Mouse (Mus musculus) kidney, embryonic 15.5 days (tissue): ENCODE data around the gene Slc5a6. TPM values are rescaled to one million over a fixed set of nuclear protein-coding genes. Genes with fewer than 3 reads are reported as not detected.
A peak's percentile ranks its signal among the peaks of the same experiment; 100 is the strongest.

Experiments
- ATAC-seq: fragments of 200-750 bp; cut with Nextera tagmentation; replicated peaks from 2 replicates; pipeline ENCODE4 v1.8.0; 2017; ENCODE audit warnings: moderate TSS enrichment; ENCODE audit not compliant: low FRiP score
- H3K27ac ChIP-seq: fragments of 300-500 bp; sonication (generic); 2 replicates; pipeline ENCODE4 v1.5.1; 2015; ENCODE audit warnings: mild to moderate bottlenecking, inconsistent platforms
- H3K27me3 ChIP-seq: fragments of 300-500 bp; sonication (generic); 2 replicates; pipeline ENCODE4 v1.6.1; 2015; ENCODE audit warnings: inconsistent platforms
- H3K36me3 ChIP-seq: fragments of 300-500 bp; sonication (generic); 2 replicates; pipeline ENCODE4 v1.6.1; 2015; ENCODE audit warnings: inconsistent platforms
- H3K4me1 ChIP-seq: fragments of 300-500 bp; sonication (generic); 2 replicates; pipeline ENCODE4 v1.6.1; 2015; ENCODE audit warnings: inconsistent platforms
- H3K4me2 ChIP-seq: fragments of 300-500 bp; sonication (generic); 2 replicates; pipeline ENCODE4 v1.6.1; 2015; ENCODE audit warnings: moderate library complexity, mild to moderate bottlenecking, inconsistent platforms
- H3K4me3 ChIP-seq: fragments of 300-500 bp; sonication (generic); replicated peaks from 2 replicates; pipeline ENCODE4 v1.5.1; 2015; ENCODE audit warnings: mild to moderate bottlenecking, inconsistent platforms
- H3K9ac ChIP-seq: fragments of 300-500 bp; sonication (generic); 2 replicates; pipeline ENCODE4 v1.6.1; 2015; ENCODE audit warnings: mild to moderate bottlenecking, inconsistent platforms
- H3K9me3 ChIP-seq: fragments of 300-500 bp; sonication (generic); replicated peaks from 2 replicates; pipeline ENCODE4 v1.6.1; 2016; ENCODE audit warnings: inconsistent platforms
- WGBS: fragments of 180-500 bp; shearing (Covaris S2); methylation state at CpG from one replicate; pipeline ENCODE4 v1.1.7; 2015; ENCODE audit warnings: mixed read lengths; 5-methylcytosine and 5-hydroxymethylcytosine counted together
- polyA plus RNA-seq: library from polyadenylated mRNA; unstranded; fragments of >200 nt; fragmentation: Nextera tagmentation; extraction: Ambion mirVana; gene quantifications from 2 replicates; pipeline ENCODE4 v1.2.1, GENCODE M21; 2015

Gene Slc5a6
- 10.4 and 11.8 TPM in 2 replicates for polyA plus RNA-seq

DNA sequence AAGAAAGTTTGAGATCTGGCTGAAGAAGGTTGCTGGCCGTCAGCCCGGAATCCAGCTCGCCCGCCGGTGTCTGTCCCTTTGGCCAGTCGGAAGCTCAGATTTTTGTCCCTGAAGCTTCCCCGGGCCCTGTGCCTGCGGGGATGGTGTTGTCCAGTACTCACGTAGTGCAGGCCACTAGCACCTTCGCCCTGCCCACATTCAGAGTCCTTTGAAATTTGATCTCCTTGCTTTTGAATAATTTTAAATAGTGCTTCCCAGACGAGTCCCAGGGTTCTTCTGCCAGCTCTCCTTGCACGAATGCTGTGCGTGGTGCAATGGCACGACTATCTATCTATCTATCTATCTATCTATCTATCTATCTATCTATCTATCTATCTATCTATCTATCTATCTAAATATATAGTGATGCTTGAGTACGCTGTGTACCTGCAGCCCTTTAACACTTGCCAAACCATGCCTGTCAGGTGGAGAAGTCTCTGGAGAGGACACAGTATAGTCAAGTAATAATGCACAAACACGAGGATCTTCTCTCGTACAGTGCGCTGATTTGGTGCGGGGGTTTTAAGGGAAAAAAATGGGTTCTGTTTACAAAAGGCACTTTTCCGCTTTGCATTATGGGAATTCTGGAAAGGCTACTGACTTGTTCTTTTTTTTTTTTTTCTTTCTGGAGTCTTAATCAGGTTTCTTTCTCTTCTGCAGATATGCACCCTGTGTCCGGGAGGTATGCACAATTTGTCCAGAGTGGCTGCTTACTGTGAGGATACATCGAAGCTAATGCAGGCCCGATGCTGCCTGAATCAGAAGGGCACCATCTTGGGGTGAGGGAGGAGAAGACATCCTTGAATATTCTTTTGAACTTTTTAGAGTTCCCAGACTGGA lies at the start of gene Slc5a6:
Gene Slc5a6 (minus strand): TSS at position 162 of the 879 bp plus-strand sequence.
- peaks cover 20% of the 10 kb centered on the region for H3K4me1 ChIP-seq
- H3K9me3 ChIP-seq = no peaks in the 10 kb centered on the region
- H3K4me3 ChIP-seq = peak within 1 kb of the TSS; percentile 76
- H3K36me3 ChIP-seq = peaks cover 17% of the 10 kb centered on the region
- peak within 1 kb of the TSS; percentile 78 for H3K9ac ChIP-seq
- no peaks in the 10 kb centered on the region for H3K27me3 ChIP-seq
- peak; percentile 47 for ATAC-seq
- H3K27ac ChIP-seq = peak within 1 kb of the TSS; percentile 98
- peak within 1 kb of the TSS; percentile 88 for H3K4me2 ChIP-seq
- WGBS = under 1% methylated on average over 23 of the region's 23 CpGs

DNA sequence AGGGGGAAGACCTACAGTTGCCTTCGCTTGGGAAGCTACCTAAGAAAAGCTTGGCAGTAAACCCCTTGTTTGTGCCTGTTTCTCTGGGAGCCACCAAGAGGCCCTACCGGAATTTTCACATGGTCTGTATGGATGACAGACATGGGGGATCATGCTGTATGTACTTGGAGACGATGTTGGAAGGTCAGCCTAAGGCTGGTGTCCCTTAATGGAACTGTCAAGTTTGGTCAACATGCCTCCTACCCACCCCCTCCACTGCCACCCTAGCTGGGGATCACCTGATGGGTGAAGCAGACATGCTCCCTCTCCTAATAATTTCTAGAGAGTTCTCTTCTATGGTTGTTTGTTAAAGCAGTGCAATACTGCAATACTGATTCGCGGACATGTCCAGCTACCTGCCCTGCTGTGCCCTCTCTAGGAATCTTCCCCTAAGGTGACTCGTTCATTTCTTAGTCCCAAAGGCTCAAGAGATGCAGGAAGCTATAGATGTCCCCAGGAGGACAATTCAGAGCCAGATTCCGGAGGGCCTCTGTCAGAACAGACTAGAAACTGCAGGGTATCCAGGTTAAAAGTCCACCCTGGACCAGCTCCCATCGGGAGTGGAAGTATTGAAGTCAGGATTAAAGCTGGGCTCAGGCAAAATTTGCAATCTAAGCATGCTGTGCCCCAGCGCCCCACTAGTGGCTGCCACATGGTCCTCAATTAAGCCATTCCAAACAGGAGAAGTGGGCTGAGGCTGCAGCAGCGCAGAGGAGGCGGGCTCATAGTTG lies 47.2 kb upstream of the Slc5a6 start:
- ATAC-seq = no peak
- 24% methylated on average over 11 of the region's 11 CpGs for WGBS
- Histone ChIP-seq H3K4me2 (peak overlapping the region; percentile 76), H3K27me3 (peaks cover 87% of the 10 kb centered on the region), H3K4me1 (peaks cover 36% of the 10 kb centered on the region), H3K4me3 (peak overlapping the region; percentile 44), H3K9ac (no peak overlapping the region), H3K27ac (no peak overlapping the region), H3K36me3 (no peaks in the 10 kb centered on the region), H3K9me3 (no peaks in the 10 kb centered on the region)

DNA sequence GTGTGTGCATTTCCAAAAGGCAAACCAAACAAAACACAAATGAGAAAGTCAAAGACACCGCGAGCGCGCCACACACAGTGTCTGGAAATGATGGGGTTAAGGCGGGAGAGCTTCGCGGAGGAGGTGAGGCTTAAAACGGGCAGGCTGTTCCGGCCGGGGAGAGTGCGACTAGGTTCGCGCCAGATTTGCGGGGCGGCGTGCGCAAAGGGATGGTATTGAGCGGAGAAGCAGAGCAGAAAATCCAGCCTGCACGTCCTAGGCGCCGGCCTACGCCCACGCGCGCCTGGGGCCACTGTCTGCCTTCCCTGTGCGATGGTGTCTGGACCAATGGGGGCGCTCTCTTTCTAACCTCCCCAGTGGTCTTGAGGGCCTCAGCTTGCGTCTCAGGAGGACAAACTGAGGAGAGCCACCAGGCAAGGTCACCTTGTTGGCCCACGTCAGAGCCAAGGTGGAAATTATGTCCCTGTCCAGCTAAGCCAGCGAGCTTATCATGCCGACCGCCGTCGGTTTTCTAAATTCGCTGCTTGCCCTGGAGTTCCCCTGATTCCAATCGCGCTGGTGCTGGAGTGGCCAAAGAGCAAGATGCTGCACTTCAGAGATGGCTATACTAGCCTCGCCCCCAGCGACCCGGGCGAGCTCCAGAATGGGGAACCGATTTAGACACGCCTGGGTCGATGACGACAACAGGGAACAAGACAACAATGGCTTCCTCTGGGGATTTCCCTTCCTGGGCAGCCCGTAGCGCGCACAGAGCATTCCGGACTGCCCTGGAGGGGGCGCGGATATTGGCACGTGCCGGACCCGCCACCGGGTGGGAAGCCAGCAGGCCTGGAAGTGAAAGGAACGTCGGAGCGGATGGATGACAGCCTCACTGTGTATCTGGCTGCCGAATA lies 46.3 kb upstream of the Slc5a6 start:
- WGBS = under 1% methylated on average over 59 of the region's 59 CpGs
- Histone ChIP-seq H3K9me3 (no peaks in the 10 kb centered on the region), H3K9ac (no peak overlapping the region), H3K27ac (no peak overlapping the region), H3K27me3 (peaks cover 96% of the 10 kb centered on the region), H3K4me3 (peak overlapping the region; percentile 44), H3K4me2 (peak overlapping the region; percentile 76), H3K4me1 (peaks cover 36% of the 10 kb centered on the region), H3K36me3 (no peaks in the 10 kb centered on the region)
- no peak for ATAC-seq

- no peaks in the 10 kb centered on the region for H3K36me3 ChIP-seq
- no peak for ATAC-seq
- H3K4me3 ChIP-seq = peak overlapping the region; percentile 44
- H3K4me2 ChIP-seq = peak overlapping the region; percentile 76
- no peak overlapping the region for H3K27ac ChIP-seq
- peaks cover 36% of the 10 kb centered on the region for H3K4me1 ChIP-seq
- 2% methylated on average over 29 of the region's 29 CpGs for WGBS
- peaks cover 100% of the 10 kb centered on the region for H3K27me3 ChIP-seq
- H3K9ac ChIP-seq = no peak overlapping the region
- no peaks in the 10 kb centered on the region for H3K9me3 ChIP-seq
Observed at GRCm38 (mm10) chr5:31094100-31094798, 45.5 kb upstream of the Slc5a6 start.

- under 1% methylated on average over 54 of the region's 54 CpGs for WGBS
- Histone ChIP-seq H3K4me2 (peak overlapping the region; percentile 76), H3K27me3 (peaks cover 100% of the 10 kb centered on the region), H3K4me1 (peaks cover 36% of the 10 kb centered on the region), H3K4me3 (peak overlapping the region; percentile 44), H3K27ac (no peak overlapping the region), H3K36me3 (no peaks in the 10 kb centered on the region), H3K9me3 (no peaks in the 10 kb centered on the region), H3K9ac (peak overlapping the region; percentile 29)
- ATAC-seq = peak; percentile 67
Observed at GRCm38 (mm10) chr5:31093151-31094041, 44.7 kb upstream of the Slc5a6 start.

- ATAC-seq = peak; percentile 9; the same call in 1 of the 2 replicates
- Histone ChIP-seq H3K36me3 (no peaks in the 10 kb centered on the region), H3K27me3 (peaks cover 99% of the 10 kb centered on the region), H3K9me3 (no peaks in the 10 kb centered on the region), H3K4me3 (peak overlapping the region; percentile 44), H3K9ac (peak overlapping the region; percentile 29; the same call in 1 of the 2 replicates), H3K27ac (no peak overlapping the region), H3K4me1 (peaks cover 36% of the 10 kb centered on the region), H3K4me2 (peak overlapping the region; percentile 76)
- 2% methylated on average over 52 of the region's 53 CpGs for WGBS
Observed at GRCm38 (mm10) chr5:31092231-31092975, 43.7 kb upstream of the Slc5a6 start.

DNA sequence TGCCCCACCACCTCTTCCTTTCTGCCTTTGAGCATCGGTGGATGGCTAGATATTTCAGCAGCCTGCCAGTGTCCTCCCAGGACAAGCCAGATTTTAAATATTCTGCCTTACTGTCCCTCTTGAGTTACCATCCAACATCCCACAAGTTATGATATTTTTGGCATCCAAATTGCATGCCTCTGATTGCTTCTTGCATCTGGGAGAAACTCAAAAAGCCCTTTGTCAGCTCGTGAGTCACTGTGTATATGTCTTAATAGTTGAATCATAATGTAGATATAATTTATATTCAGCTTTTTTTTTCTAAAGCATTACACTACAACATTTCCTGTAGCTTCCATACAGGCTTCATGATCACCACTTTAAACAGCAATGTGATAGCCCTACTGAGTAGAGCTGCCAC lies 38.4 kb upstream of the Slc5a6 start:
- no peak overlapping the region for H3K9ac ChIP-seq
- H3K27ac ChIP-seq = no peak overlapping the region
- H3K4me1 ChIP-seq = peaks cover 25% of the 10 kb centered on the region
- no peak for ATAC-seq
- no peak overlapping the region for H3K4me3 ChIP-seq
- H3K27me3 ChIP-seq = peaks cover 68% of the 10 kb centered on the region
- no peak overlapping the region for H3K4me2 ChIP-seq
- H3K9me3 ChIP-seq = no peaks in the 10 kb centered on the region
- H3K36me3 ChIP-seq = no peaks in the 10 kb centered on the region
- 76% methylated on average over 2 of the region's 2 CpGs for WGBS

DNA sequence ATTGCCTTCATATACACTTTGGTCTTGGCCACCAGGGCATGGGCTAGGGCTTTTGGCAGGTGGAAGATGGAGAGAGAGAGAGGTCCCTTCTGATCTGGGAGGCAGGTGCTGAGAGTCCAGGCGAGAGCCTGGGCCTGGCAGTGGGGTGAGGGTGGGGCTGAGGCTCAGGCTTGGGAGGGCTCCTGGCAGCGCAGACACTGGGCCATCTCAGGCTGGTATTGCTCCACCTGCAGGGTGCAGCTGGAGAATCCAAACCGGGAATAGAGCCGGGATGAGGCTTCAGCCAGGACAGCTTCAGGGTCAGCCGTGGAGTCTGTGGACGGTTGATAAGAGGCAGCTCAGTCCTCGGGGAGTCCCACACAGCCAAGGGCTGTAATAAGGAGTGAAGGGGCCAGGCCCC lies 37.9 kb upstream of the Slc5a6 start:
- WGBS = 26% methylated on average over 7 of the region's 7 CpGs
- no peak overlapping the region for H3K9ac ChIP-seq
- H3K4me2 ChIP-seq = no peak overlapping the region
- H3K4me1 ChIP-seq = peaks cover 25% of the 10 kb centered on the region
- H3K9me3 ChIP-seq = no peaks in the 10 kb centered on the region
- ATAC-seq = no peak
- H3K36me3 ChIP-seq = no peaks in the 10 kb centered on the region
- no peak overlapping the region for H3K4me3 ChIP-seq
- H3K27ac ChIP-seq = no peak overlapping the region
- H3K27me3 ChIP-seq = peaks cover 66% of the 10 kb centered on the region

GRCm38 (mm10) chr5:31083949-31084348 lies 35.2 kb upstream of the Slc5a6 start:
- Histone ChIP-seq H3K4me2 (peak overlapping the region; percentile 33), H3K27ac (peak overlapping the region; percentile 37; the same call in 1 of the 2 replicates), H3K9ac (no peak overlapping the region), H3K9me3 (no peaks in the 10 kb centered on the region), H3K36me3 (peaks cover 3% of the 10 kb centered on the region), H3K4me3 (no peak overlapping the region), H3K4me1 (peaks cover 25% of the 10 kb centered on the region), H3K27me3 (peaks cover 39% of the 10 kb centered on the region)
- ATAC-seq = peak; percentile 73
- WGBS = 3% methylated on average over 8 of the region's 8 CpGs
